Mouse (Mus musculus): Measurements from ENCODE around the gene Prmt2.

The Prmt2 gene

GRCm38 (mm10) chr10:76237341-76238225 lies at the start of gene Prmt2:
Gene Prmt2, minus strand, starts transcription at chr10:76237865.
- DNase-seq (ENCODE audit: low read depth, low spot score), result peak; percentile 95

- no peak for DNase-seq (ENCODE audit: low read depth, low spot score)
These were observed 41.0 kb upstream of the Prmt2 start for GRCm38 (mm10) chr10:76278541-76279097.

- DNase-seq (ENCODE audit: low read depth, low spot score), result peak; percentile 28
These were observed 37.6 kb upstream of the Prmt2 start for GRCm38 (mm10) chr10:76275256-76275655.

DNA sequence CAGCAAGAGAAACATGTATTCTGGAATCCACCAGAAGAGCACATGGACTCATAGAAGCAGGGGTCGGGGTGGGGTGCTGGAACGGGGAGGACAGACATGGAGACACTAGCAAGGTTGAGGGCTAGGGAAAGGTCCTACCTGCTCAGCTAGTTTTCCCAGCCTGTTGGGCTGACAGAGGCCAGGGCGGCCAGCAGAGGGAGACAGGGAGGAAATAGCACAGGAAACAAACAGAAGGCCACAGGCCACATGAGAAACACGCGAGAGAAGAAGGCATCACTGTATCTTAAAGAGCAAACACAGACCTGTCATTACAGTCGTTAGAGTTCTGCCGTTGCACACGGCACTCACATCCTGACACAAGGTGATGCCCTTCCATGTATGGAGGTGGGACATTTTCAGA lies 33.6 kb upstream of the Prmt2 start:
- peak; percentile 48 for DNase-seq (ENCODE audit: low read depth, low spot score)

DNA sequence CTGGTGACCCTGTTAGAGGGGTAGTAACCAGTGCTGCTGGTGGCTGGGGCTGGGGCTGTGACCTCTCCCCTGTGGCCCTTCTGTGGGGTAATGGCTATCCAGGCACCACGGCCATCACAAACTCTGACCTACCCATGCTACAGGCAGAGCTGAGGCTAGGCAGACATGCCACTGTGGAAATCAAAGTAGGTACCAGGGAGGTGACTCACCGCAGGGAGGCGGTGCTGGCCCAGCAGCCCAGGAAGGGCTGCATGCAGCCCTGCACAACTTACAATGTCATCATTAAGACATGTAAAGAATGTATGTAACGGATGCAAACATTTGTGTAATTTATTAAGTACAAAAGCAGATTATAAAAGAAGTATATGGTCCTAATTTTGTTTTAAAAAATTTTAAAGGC lies 24.8 kb upstream of the Prmt2 start:
- peak; percentile 29 for DNase-seq (ENCODE audit: low read depth, low spot score)

- no peak for DNase-seq (ENCODE audit: low read depth, low spot score)
These were observed 23.8 kb upstream of the Prmt2 start for GRCm38 (mm10) chr10:76261447-76261846.

DNA sequence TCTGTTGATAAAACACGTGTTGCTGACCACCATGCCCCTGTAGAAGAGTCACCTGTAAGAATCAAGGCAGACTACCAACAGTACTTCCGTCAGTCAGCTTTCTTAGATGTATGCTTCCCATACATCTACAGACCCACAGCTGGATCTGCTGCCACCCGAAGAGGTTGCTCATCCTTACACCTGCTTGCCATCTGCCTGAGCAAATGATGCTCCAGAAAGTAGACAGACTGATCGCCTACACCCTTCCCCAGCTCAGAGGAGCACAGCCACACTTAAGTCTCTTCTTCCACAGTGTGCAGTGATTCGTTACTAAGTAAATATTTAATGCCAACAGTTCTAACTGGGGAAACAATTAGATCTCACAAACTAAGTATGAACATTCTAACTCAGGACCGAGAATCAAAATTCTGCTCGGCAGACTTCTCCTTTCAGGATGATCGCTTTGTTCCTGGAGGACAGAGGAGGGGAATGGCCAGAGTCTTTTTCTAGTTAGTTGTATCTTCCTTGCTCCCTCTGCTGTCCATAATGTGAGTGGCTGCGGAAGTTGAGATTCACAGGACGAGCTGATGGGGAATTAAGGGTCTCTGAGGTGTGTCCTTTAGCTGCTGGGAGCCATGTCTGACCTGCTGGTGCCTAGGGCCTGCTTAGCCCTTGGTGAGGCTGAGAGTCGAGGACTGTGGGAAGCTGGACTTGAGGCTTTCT lies 22.8 kb upstream of the Prmt2 start:
- DNase-seq (ENCODE audit: low read depth, low spot score), result peak; percentile 66

GRCm38 (mm10) chr10:76259566-76260232 lies 22.0 kb upstream of the Prmt2 start:
- peak; percentile 53 for DNase-seq (ENCODE audit: low read depth, low spot score)

- DNase-seq (ENCODE audit: low read depth, low spot score), result peak; percentile 71
These were observed 20.2 kb upstream of the Prmt2 start for GRCm38 (mm10) chr10:76257719-76258390.

GRCm38 (mm10) chr10:76257231-76257630 lies 19.6 kb upstream of the Prmt2 start:
- no peak for DNase-seq (ENCODE audit: low read depth, low spot score)

DNA sequence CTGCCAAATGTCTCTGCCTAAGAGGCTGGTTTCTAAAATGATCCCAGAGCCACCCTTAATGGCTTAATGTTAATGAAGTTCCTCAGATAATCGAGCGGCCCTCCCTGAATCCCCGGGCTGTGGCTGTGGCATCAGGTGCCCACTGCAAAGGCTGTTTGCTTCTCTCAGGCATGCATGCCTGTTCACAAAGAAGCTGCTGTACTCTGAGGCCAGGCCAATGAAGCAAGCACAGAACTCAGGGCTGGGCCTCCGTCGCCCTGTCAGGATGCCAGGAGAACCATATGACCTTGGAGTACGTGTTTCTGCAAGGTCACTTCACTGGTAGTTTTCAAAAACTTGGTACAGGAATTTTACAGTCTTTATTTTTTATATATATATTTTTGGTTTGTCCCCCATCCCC lies 18.0 kb upstream of the Prmt2 start:
- peak; percentile 61 for DNase-seq (ENCODE audit: low read depth, low spot score)

GRCm38 (mm10) chr10:76253536-76253935 lies 15.9 kb upstream of the Prmt2 start, which contains the start of gene S100b:
Gene S100b, plus strand, starts transcription at chr10:76253853.
- peak; percentile 83 for DNase-seq (ENCODE audit: low read depth, low spot score)

DNA sequence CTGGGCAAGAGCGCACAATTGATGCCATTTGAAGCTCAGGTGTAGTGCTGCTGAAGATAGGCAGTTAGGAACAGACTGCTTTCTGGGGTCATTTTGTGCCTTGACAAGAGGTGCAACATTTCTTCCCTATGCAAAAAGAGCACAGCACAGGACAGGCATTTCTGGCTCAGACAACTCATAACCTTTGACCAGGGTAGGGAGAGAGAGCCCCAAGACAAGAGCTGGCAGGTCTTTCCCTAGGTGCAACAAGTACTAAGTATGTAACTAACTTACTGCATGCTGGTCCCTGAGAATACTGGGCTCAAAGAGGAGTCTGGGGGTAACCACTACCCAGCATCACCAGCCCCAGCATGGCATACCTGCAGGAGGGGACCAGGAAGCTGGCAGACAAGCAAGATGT lies 15.4 kb upstream of the Prmt2 start:
- no peak for DNase-seq (ENCODE audit: low read depth, low spot score)

- DNase-seq (ENCODE audit: low read depth, low spot score), result peak; percentile 46
These were observed 13.2 kb upstream of the Prmt2 start for GRCm38 (mm10) chr10:76250870-76251269.

DNA sequence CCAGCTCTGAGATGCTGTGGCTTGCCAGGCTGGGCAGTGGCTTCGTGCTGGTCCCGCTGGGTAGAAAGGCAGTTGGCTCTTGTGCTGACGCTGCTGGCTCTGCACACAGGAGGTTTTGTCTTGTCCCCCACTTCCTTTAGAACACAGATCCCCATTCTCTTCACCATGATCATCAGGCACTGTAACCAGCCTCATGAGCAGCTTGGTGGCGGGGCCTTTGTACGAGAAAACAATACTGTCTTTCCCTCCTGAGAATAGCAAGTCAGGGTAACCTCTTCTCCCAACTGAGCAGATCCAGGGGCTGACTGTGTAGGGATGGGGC lies 10.9 kb upstream of the Prmt2 start:
- DNase-seq (ENCODE audit: low read depth, low spot score), result peak; percentile 86

DNA sequence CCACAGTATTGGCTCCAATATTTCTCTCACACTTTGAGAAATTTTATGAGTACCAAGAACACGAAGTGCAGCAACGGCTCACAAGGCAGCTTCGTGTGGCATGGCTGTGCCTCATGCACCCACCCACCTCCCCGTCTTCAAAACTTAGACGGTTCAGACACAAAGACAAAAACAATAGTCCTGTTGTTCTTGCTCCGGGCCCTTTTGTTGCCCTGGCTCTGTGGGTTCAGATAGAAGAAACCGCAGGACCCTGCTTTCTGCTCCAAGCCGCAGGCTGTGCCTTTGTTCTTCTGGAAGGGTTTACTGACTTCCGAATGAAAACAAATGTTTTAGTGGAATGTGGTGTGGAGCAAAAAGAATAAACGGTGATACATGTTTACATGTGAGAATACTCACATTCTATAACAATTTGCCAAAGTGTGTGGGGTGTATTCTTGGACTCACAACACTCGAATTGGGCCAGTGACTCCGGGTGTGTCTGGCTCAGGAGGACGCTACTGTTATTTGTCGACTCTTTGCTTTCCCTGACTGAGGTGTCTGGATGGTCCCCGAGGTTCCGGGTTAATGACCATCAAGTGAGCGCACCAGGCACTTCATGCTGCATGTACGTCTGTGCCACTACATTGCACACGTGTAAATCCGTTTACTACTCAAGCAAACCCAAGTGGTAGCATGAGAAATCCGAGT lies 10.4 kb upstream of the Prmt2 start:
- DNase-seq (ENCODE audit: low read depth, low spot score), result no peak

DNA sequence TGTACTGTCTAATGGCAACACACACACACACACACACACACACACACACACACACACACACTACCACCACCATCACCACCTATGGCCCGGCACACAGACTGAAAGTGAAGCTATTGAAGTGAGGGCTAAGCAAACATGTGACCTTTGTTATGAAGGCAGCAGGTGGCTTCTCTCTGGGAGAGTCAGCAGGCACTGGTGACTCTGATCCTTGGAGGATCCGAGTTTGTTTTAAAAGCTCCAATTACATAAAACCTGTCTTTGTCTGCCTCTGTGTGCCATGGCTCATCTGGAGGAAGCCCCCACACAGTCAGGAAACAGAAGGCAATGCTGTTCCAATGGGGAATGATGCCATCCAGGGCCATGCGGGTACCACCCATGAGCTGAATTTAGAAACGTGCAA lies 8.9 kb upstream of the Prmt2 start:
- DNase-seq (ENCODE audit: low read depth, low spot score), result peak; percentile 34

- DNase-seq (ENCODE audit: low read depth, low spot score), result no peak
These were observed 7.4 kb upstream of the Prmt2 start for GRCm38 (mm10) chr10:76245106-76245505.

DNA sequence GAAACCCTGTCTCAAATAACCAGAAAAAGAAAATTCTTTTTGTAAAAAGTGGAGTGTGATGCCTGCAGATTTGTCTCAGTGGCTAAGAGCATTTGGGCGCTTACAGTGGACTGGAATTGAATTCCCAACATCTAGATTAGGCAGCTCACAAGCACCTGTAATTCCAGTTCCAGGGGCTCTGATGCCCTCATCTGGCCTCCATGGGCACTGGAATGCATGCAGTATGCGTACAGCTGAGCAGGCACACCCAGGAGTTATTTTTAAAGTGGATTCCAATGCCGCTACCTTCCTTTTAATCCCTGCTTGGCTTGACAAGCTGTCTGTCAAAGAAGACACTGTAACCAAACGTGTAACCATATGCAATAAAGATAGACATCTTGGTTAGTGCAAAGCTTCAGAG lies 1.7 kb upstream of the Prmt2 start:
- DNase-seq (ENCODE audit: low read depth, low spot score), result no peak

- no peak for DNase-seq (ENCODE audit: low read depth, low spot score)
These were observed 8.0 kb downstream of the Prmt2 start for GRCm38 (mm10) chr10:76229627-76230026.

DNA sequence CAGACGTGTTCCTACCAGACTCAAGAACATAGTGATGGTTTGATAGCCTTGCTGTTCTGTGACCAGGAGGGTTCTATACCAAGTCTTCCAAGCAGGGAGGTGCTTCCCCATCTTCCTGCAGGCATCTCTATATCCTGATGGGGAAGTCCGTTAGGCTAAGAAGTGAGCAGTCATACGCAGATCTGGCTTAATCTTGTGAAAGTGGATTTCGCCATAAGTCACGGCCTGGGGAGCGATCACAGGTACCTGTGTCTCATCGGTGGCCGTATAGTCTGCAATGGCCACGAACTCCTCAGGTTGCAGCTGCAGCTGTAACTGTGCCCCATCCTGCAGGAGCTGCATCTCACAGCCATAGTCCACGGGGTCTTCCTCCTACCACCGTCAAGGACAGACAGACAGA lies 11.7 kb downstream of the Prmt2 start:
- no peak for DNase-seq (ENCODE audit: low read depth, low spot score)
